Mouse (Mus musculus) forebrain, embryonic 14.5 days (tissue): ENCODE measurements at regions not wholly inside any gene's neighbourhood (a gene's known extent, or its start where the extent isn't known, plus 50 kb on each side); places are given as distances from the start of the nearest gene placed in this dataset.
"Not testable (repeated sequence)": the region's sequence is repeated elsewhere in the genome, so short reads cannot be mapped to it uniquely, and the experiment has no call there.

Experiments
- ATAC-seq: fragments of 200-750 bp; cut with Nextera tagmentation; 2 replicates; pipeline ENCODE4 v1.8.0; 2017; ENCODE audit warnings: mild to moderate bottlenecking, moderate library complexity
- DNase-seq: peaks from one replicate; pipeline ENCODE4 v3.0.0-alpha.2; 2015; ENCODE audit warnings: low spot score
- H3K27ac ChIP-seq: fragments of 300-500 bp; sonication (generic); 2 replicates; pipeline ENCODE4 v1.5.1; 2014; ENCODE audit warnings: low read depth, mild to moderate bottlenecking, control low read depth, low read length, moderate library complexity
- H3K27me3 ChIP-seq: fragments of 300-500 bp; sonication (generic); replicated peaks from 2 replicates; pipeline ENCODE4 v1.6.1; 2014; ENCODE audit warnings: low read length, control low read depth, mixed read lengths; ENCODE audit not compliant: control insufficient read depth, insufficient read depth
- H3K36me3 ChIP-seq: fragments of 300-500 bp; sonication (generic); 2 replicates; pipeline ENCODE4 v1.6.1; 2014; ENCODE audit warnings: low read length, control low read depth; ENCODE audit not compliant: control insufficient read depth, insufficient read depth
- H3K4me1 ChIP-seq: fragments of 300-500 bp; sonication (generic); 2 replicates; pipeline ENCODE4 v1.6.1; 2014; ENCODE audit warnings: antibody characterized with exemption, low read length, control low read depth; ENCODE audit not compliant: control insufficient read depth, insufficient read depth
- H3K4me2 ChIP-seq: fragments of 300-500 bp; sonication (generic); 2 replicates; pipeline ENCODE4 v1.6.1; 2014; ENCODE audit warnings: mild to moderate bottlenecking, control low read depth, low read length
- H3K4me3 ChIP-seq: fragments of 300-500 bp; sonication (generic); 2 replicates; pipeline ENCODE4 v1.5.1; 2014; ENCODE audit warnings: low read depth, low read length, control low read depth
- H3K9ac ChIP-seq: fragments of 300-500 bp; sonication (generic); 2 replicates; pipeline ENCODE4 v1.6.1; 2014; ENCODE audit warnings: mild to moderate bottlenecking, low read length, control low read depth, moderate library complexity
- H3K9me3 ChIP-seq: fragments of 300-500 bp; sonication (generic); replicated peaks from 2 replicates; pipeline ENCODE4 v1.6.1; 2016; ENCODE audit warnings: low read length, control low read depth, mixed read lengths; ENCODE audit not compliant: control insufficient read depth
- WGBS: fragments of 180-500 bp; shearing (Covaris S2); extraction: QIAGEN DNeasy Blood & Tissue Kit; methylation state at CpG from one replicate; pipeline ENCODE4 v1.1.7; 2014; 5-methylcytosine and 5-hydroxymethylcytosine counted together

- Histone ChIP-seq H3K4me2 (no peak overlapping the region), H3K4me3 (no peak overlapping the region), H3K27ac (no peak overlapping the region), H3K9ac (no peak overlapping the region), H3K9me3 (no peaks in the 10 kb centered on the region), H3K36me3 (no peaks in the 10 kb centered on the region), H3K27me3 (no peaks in the 10 kb centered on the region), H3K4me1 (0 out of 2 replicates have a peak, but pooled peaks cover 3% of the 10 kb centered on the region)
- DNase-seq (no peak), ATAC-seq (no peak)
- 83% methylated on average over 7 of the region's 7 CpGs for WGBS
Measured at GRCm38 (mm10) chr6:99909921-99910320, 183.7 kb upstream of the Prok2 start.

- H3K9ac ChIP-seq = no peak overlapping the region
- no peaks in the 10 kb centered on the region for H3K27me3 ChIP-seq
- no peak overlapping the region for H3K4me3 ChIP-seq
- no peak for DNase-seq
- 0 out of 2 replicates have a peak, but pooled peaks cover 3% of the 10 kb centered on the region for H3K4me1 ChIP-seq
- no peaks in the 10 kb centered on the region for H3K9me3 ChIP-seq
- no peaks in the 10 kb centered on the region for H3K36me3 ChIP-seq
- ATAC-seq = no peak
- 68% methylated on average over 7 of the region's 7 CpGs for WGBS
- no peak overlapping the region for H3K4me2 ChIP-seq
- H3K27ac ChIP-seq = no peak overlapping the region
Measured at GRCm38 (mm10) chr6:99909459-99909858, 183.3 kb upstream of the Prok2 start.

GRCm38 (mm10) chr6:99908066-99908465 is 181.9 kb upstream of the Prok2 start:
- Histone ChIP-seq H3K27me3 (no peaks in the 10 kb centered on the region), H3K9me3 (no peaks in the 10 kb centered on the region), H3K4me3 (no peak overlapping the region), H3K9ac (no peak overlapping the region), H3K4me2 (no peak overlapping the region), H3K4me1 (0 out of 2 replicates have a peak, but pooled peaks cover 3% of the 10 kb centered on the region), H3K27ac (no peak overlapping the region), H3K36me3 (no peaks in the 10 kb centered on the region)
- ATAC-seq (no peak), DNase-seq (no peak)
- 92% methylated on average over 3 of the region's 3 CpGs for WGBS

- Histone ChIP-seq H3K36me3 (no peaks in the 10 kb centered on the region), H3K9me3 (no peaks in the 10 kb centered on the region), H3K4me2 (no peak overlapping the region), H3K4me3 (no peak overlapping the region), H3K27ac (no peak overlapping the region), H3K9ac (no peak overlapping the region), H3K27me3 (no peaks in the 10 kb centered on the region), H3K4me1 (no peaks in the 10 kb centered on the region)
- WGBS = 94% methylated on average over 5 of the region's 5 CpGs
- ATAC-seq = no peak
- DNase-seq = no peak
Measured at GRCm38 (mm10) chr6:99905194-99905593, 179.0 kb upstream of the Prok2 start.

- no peak overlapping the region for H3K4me3 ChIP-seq
- H3K27ac ChIP-seq = no peak overlapping the region
- no peaks in the 10 kb centered on the region for H3K9me3 ChIP-seq
- 72% methylated on average over 4 of the region's 4 CpGs for WGBS
- H3K4me2 ChIP-seq = no peak overlapping the region
- H3K9ac ChIP-seq = no peak overlapping the region
- H3K27me3 ChIP-seq = no peaks in the 10 kb centered on the region
- H3K4me1 ChIP-seq = no peaks in the 10 kb centered on the region
- DNase-seq (no peak), ATAC-seq (no peak)
- no peaks in the 10 kb centered on the region for H3K36me3 ChIP-seq
Measured at GRCm38 (mm10) chr6:99904607-99905006, 178.4 kb upstream of the Prok2 start.

- H3K27me3 ChIP-seq, H3K4me3 ChIP-seq, H3K9ac ChIP-seq, H3K4me2 ChIP-seq, H3K36me3 ChIP-seq, H3K4me1 ChIP-seq, H3K9me3 ChIP-seq, ATAC-seq, H3K27ac ChIP-seq: not testable (repeated sequence)
- DNase-seq = peak; percentile 85
Measured at GRCm38 (mm10) chr6:99904044-99904443, 177.9 kb upstream of the Prok2 start.

- Histone ChIP-seq H3K9me3 (no peaks in the 10 kb centered on the region), H3K27me3 (no peaks in the 10 kb centered on the region), H3K9ac (no peak overlapping the region), H3K36me3 (no peaks in the 10 kb centered on the region), H3K4me1 (no peaks in the 10 kb centered on the region), H3K27ac (no peak overlapping the region), H3K4me2 (no peak overlapping the region), H3K4me3 (no peak overlapping the region)
- no peak for DNase-seq
- ATAC-seq = no peak
- WGBS = 96% methylated on average over 3 of the region's 3 CpGs
Measured at GRCm38 (mm10) chr6:99901564-99901963, 175.4 kb upstream of the Prok2 start.

- Histone ChIP-seq H3K27me3 (no peaks in the 10 kb centered on the region), H3K9ac (no peak overlapping the region), H3K36me3 (no peaks in the 10 kb centered on the region), H3K27ac (no peak overlapping the region), H3K9me3 (no peaks in the 10 kb centered on the region), H3K4me1 (no peaks in the 10 kb centered on the region), H3K4me2 (no peak overlapping the region), H3K4me3 (no peak overlapping the region)
- WGBS = 86% methylated on average over 5 of the region's 5 CpGs
- ATAC-seq = no peak
- no peak for DNase-seq
Measured at GRCm38 (mm10) chr6:99901146-99901545, 175.0 kb upstream of the Prok2 start.

- H3K27me3 ChIP-seq = no peaks in the 10 kb centered on the region
- WGBS = 71% methylated on average over 14 of the region's 14 CpGs
- no peak for ATAC-seq
- no peaks in the 10 kb centered on the region for H3K9me3 ChIP-seq
- no peak overlapping the region for H3K4me3 ChIP-seq
- no peak overlapping the region for H3K4me2 ChIP-seq
- no peaks in the 10 kb centered on the region for H3K4me1 ChIP-seq
- no peak overlapping the region for H3K27ac ChIP-seq
- no peak overlapping the region for H3K9ac ChIP-seq
- no peak for DNase-seq
- no peaks in the 10 kb centered on the region for H3K36me3 ChIP-seq
Measured at GRCm38 (mm10) chr6:99899704-99900103, 173.5 kb upstream of the Prok2 start.
